ENCODE assay signal across 17 mouse cellular contexts in the genomic region with DNA sequence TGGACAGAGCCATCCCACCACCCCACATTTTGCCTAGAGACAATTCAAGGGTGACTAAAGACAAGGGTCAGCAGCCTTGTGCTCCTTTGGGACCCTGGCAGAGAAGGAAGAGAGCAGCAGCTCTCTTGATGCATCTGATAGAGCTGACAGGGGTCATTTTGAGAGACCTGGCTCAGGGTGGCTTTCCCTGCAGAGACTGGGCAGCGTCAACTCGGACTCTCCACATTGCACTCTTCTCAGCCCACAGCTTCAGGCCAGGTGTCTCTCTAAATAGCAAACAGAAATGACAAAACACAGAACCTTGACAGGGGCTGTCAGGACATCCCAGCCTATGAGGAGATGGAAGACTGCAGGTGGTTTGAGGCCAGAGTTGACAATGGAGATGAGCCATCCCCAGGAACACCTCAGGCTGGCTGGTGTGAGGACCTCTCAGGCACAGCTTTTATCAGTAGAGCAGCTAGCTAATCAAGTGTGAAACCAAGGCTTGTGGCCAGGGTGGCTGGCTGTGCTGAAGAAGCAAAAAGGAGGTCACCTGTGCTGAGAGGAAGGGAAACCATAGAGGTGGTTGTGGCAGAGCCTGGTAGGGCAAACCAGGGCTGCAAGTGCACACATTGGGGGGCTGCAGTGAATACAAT.
A peak's percentile ranks its signal among the peaks of the same experiment; 100 is the strongest.
DNase-seq lines count a peak whose midpoint lies in the region; ATAC-seq lines count a peak whose summit lies in the region.
"Had no signal": no experiment of that assay in that cellular context is flagged by ENCODE, and none has a peak within 500 bp of the region (broad histone marks: within the 10 kb centered on the region; RNA-seq: fewer than 3 reads in every experiment).

No protein-coding gene starts in this region.

- 94% methylated on average over 2 of the region's 2 CpGs for WGBS in forebrain, embryonic 12.5 days
- 93% methylated on average over 2 of the region's 2 CpGs for WGBS in forebrain, embryonic 10.5 days
- WGBS in midbrain, embryonic 14.5 days: 90% methylated on average over 2 of the region's 2 CpGs
- WGBS in midbrain, embryonic 11.5 days: 82% methylated on average over 2 of the region's 2 CpGs
- WGBS in hindbrain, embryonic 14.5 days: 91% methylated on average over 2 of the region's 2 CpGs

- peaks cover 28% of the 10 kb centered on the region for H3K4me1 ChIP-seq in forebrain, embryonic 12.5 days
- H3K4me1 ChIP-seq in forebrain, embryonic 10.5 days: peaks cover 14% of the 10 kb centered on the region
- peaks cover 32% of the 10 kb centered on the region for H3K4me1 ChIP-seq in midbrain, embryonic 14.5 days (ENCODE audit: control insufficient read depth, insufficient read depth, low read length)
- H3K4me1 ChIP-seq in midbrain, embryonic 11.5 days (ENCODE audit: control insufficient read depth, insufficient read depth, low read length): peaks cover 11% of the 10 kb centered on the region
- H3K4me1 ChIP-seq in hindbrain, embryonic 14.5 days (replicated peaks; ENCODE audit: control insufficient read depth, insufficient read depth, low read length): peaks cover 37% of the 10 kb centered on the region

- no peak overlapping the region; the same call in 1 of the 2 replicates for H3K27ac ChIP-seq in forebrain, embryonic 12.5 days
- H3K27ac ChIP-seq in forebrain, embryonic 10.5 days: no peak overlapping the region
- peak overlapping the region; percentile 78 for H3K27ac ChIP-seq in midbrain, embryonic 14.5 days (replicated peaks; ENCODE audit: low read depth, low read length)
- H3K27ac ChIP-seq in midbrain, embryonic 11.5 days (ENCODE audit: low read depth, low read length): no peak overlapping the region
- H3K27ac ChIP-seq in hindbrain, embryonic 14.5 days: peak overlapping the region; percentile 79
- H3K27ac ChIP-seq: heart, embryonic 15.5 days; macrophage had no signal

- H3K9me3 ChIP-seq in forebrain, embryonic 12.5 days: no peaks in the 10 kb centered on the region
- no peaks in the 10 kb centered on the region for H3K9me3 ChIP-seq in forebrain, embryonic 10.5 days
- H3K9me3 ChIP-seq in midbrain, embryonic 14.5 days (ENCODE audit: control insufficient read depth, low read length): no peaks in the 10 kb centered on the region
- no peaks in the 10 kb centered on the region for H3K9me3 ChIP-seq in midbrain, embryonic 11.5 days (ENCODE audit: control insufficient read depth, low read length)
- no peaks in the 10 kb centered on the region for H3K9me3 ChIP-seq in hindbrain, embryonic 14.5 days (ENCODE audit: control insufficient read depth, low read length)
- H3K9me3 ChIP-seq: heart, embryonic 15.5 days had no signal

- ATAC-seq in forebrain, embryonic 12.5 days (ENCODE audit: low FRiP score): 0 out of 2 replicates have a peak, but pooled peaks have one; percentile 9
- ATAC-seq in midbrain, embryonic 14.5 days (ENCODE audit: low FRiP score, low TSS enrichment): no peak
- no peak for ATAC-seq in midbrain, embryonic 11.5 days (ENCODE audit: low FRiP score)
- ATAC-seq in hindbrain, embryonic 14.5 days (ENCODE audit: low FRiP score): no peak

- no peak for DNase-seq in forebrain, embryonic 10.5 days (ENCODE audit: extremely low spot score, low spot score)
- no peak for DNase-seq in midbrain, embryonic 14.5 days
- DNase-seq in midbrain, embryonic 11.5 days (ENCODE audit: low spot score, missing footprints): no peak
- no peak for DNase-seq in hindbrain, embryonic 14.5 days (ENCODE audit: low spot score)
- no peak for DNase-seq in right cerebral cortex, postnatal 14 days
- no peak for DNase-seq in ovary, postnatal 10 days (ENCODE audit: low spot score)
- DNase-seq in gastrocnemius, postnatal 25 days: no peak
- DNase-seq: adrenal gland, postnatal 14 days; embryo, embryonic 11 days; gastrocnemius, postnatal 14 days; kidney, adult 8-10 months; kidney, postnatal 36 days; lung, adult 2 months; thymus, postnatal 4 days had no signal

- H3K36me3 ChIP-seq in forebrain, embryonic 12.5 days (replicated peaks): no peaks in the 10 kb centered on the region
- H3K36me3 ChIP-seq in forebrain, embryonic 10.5 days (replicated peaks): no peaks in the 10 kb centered on the region
- no peaks in the 10 kb centered on the region for H3K36me3 ChIP-seq in midbrain, embryonic 14.5 days (ENCODE audit: control insufficient read depth, insufficient read depth, low read length)
- no peaks in the 10 kb centered on the region for H3K36me3 ChIP-seq in midbrain, embryonic 11.5 days (ENCODE audit: control insufficient read depth, insufficient read depth, low read length)
- H3K36me3 ChIP-seq in hindbrain, embryonic 14.5 days (replicated peaks; ENCODE audit: control insufficient read depth, insufficient read depth): no peaks in the 10 kb centered on the region
- H3K36me3 ChIP-seq: heart, embryonic 15.5 days had no signal

- H3K9ac ChIP-seq in forebrain, embryonic 12.5 days: no peak overlapping the region
- no peak overlapping the region for H3K9ac ChIP-seq in midbrain, embryonic 14.5 days (replicated peaks; ENCODE audit: low read length)
- H3K9ac ChIP-seq in midbrain, embryonic 11.5 days (ENCODE audit: low read length): no peak overlapping the region
- H3K9ac ChIP-seq in hindbrain, embryonic 14.5 days: 0 out of 2 replicates have a peak overlapping the region, but pooled peaks have one; percentile 43
- H3K9ac ChIP-seq: heart, embryonic 15.5 days had no signal

- no peak overlapping the region for H3K4me3 ChIP-seq in forebrain, embryonic 12.5 days (replicated peaks)
- no peak overlapping the region for H3K4me3 ChIP-seq in forebrain, embryonic 10.5 days
- H3K4me3 ChIP-seq in midbrain, embryonic 14.5 days (replicated peaks; ENCODE audit: low read depth, low read length): no peak overlapping the region
- H3K4me3 ChIP-seq in midbrain, embryonic 11.5 days (ENCODE audit: low read depth, low read length): no peak overlapping the region
- H3K4me3 ChIP-seq in hindbrain, embryonic 14.5 days (replicated peaks; ENCODE audit: low read length): no peak overlapping the region
- H3K4me3 ChIP-seq: heart, embryonic 15.5 days had no signal

- H3K4me2 ChIP-seq in forebrain, embryonic 12.5 days: no peak overlapping the region
- H3K4me2 ChIP-seq in midbrain, embryonic 14.5 days (ENCODE audit: low read length): no peak overlapping the region
- H3K4me2 ChIP-seq in midbrain, embryonic 11.5 days: no peak overlapping the region
- H3K4me2 ChIP-seq in hindbrain, embryonic 14.5 days (replicated peaks): no peak overlapping the region
- H3K4me2 ChIP-seq: heart, embryonic 15.5 days had no signal

- H3K27me3 ChIP-seq in forebrain, embryonic 12.5 days: no peaks in the 10 kb centered on the region
- H3K27me3 ChIP-seq in forebrain, embryonic 10.5 days (ENCODE audit: poor library complexity, severe bottlenecking): 0 out of 2 replicates have a peak, but pooled peaks cover 4% of the 10 kb centered on the region
- H3K27me3 ChIP-seq in midbrain, embryonic 14.5 days (ENCODE audit: control insufficient read depth, insufficient read depth, low read length): no peaks in the 10 kb centered on the region
- no peaks in the 10 kb centered on the region for H3K27me3 ChIP-seq in midbrain, embryonic 11.5 days (ENCODE audit: control insufficient read depth, insufficient read depth, low read length)
- no peaks in the 10 kb centered on the region for H3K27me3 ChIP-seq in hindbrain, embryonic 14.5 days (ENCODE audit: control insufficient read depth, insufficient read depth, low read length)
- H3K27me3 ChIP-seq: heart, embryonic 15.5 days had no signal

Comparison
In these comparisons a context has a peak if more than half of its experiments do, and no peak if none do; other contexts are left out.
1. H3K27ac ChIP-seq: peak in midbrain, embryonic 14.5 days (single experiment) and hindbrain, embryonic 14.5 days (single experiment); none in forebrain, embryonic 12.5 days (single experiment), forebrain, embryonic 10.5 days (single experiment) and midbrain, embryonic 11.5 days (single experiment).